Mouse (Mus musculus) heart, embryonic 14.5 days (tissue): Measurements from ENCODE around the gene Dnaja3. TPM values are rescaled to one million over a fixed set of nuclear protein-coding genes. Genes with fewer than 3 reads are reported as not detected.

Source experiments
- ATAC-seq: fragments of 200-750 bp; cut with Nextera tagmentation; 2 replicates; pipeline ENCODE4 v1.8.0; 2017; ENCODE audit warnings: low read depth, moderate TSS enrichment; ENCODE audit not compliant: insufficient number of reproducible peaks, insufficient read depth, low FRiP score
- H3K27ac ChIP-seq, 2 experiments: fragments of 200-500 bp in 1 of 2; fragments of 300-500 bp in 1 of 2; sonication (generic) in 1 of 2; replicated peaks in 1 of 2; 2 replicates each; pipeline ENCODE4 v1.5.1; 2012 to 2014; ENCODE audit warnings: low read depth in 2 of 2, low read length in 2 of 2, control low read depth in 1 of 2, mild to moderate bottlenecking in 1 of 2, mixed read lengths in 1 of 2; ENCODE audit not compliant: control insufficient read depth in 1 of 2, insufficient read depth in 1 of 2
- H3K27me3 ChIP-seq: fragments of 300-500 bp; sonication (generic); 2 replicates; pipeline ENCODE4 v1.6.1; 2014; ENCODE audit warnings: mild to moderate bottlenecking, low read length, control low read depth; ENCODE audit not compliant: control insufficient read depth, insufficient read depth
- H3K36me3 ChIP-seq: fragments of 300-500 bp; sonication (generic); 2 replicates; pipeline ENCODE4 v1.6.1; 2014; ENCODE audit warnings: mild to moderate bottlenecking, control low read depth, low read length, mixed read lengths; ENCODE audit not compliant: control insufficient read depth, insufficient read depth
- H3K4me1 ChIP-seq, 2 experiments: fragments of 200-500 bp in 1 of 2; fragments of 300-500 bp in 1 of 2; sonication (generic) in 1 of 2; 2 replicates each; pipeline ENCODE4 v1.6.1; 2012 to 2014; ENCODE audit warnings: low read length in 2 of 2, control low read depth in 1 of 2, mixed read lengths in 1 of 2; ENCODE audit not compliant: control insufficient read depth in 2 of 2, insufficient read depth in 2 of 2
- H3K4me2 ChIP-seq: fragments of 300-500 bp; sonication (generic); 2 replicates; pipeline ENCODE4 v1.6.1; 2014; ENCODE audit warnings: mild to moderate bottlenecking, low read length
- H3K4me3 ChIP-seq, 2 experiments: fragments of 200-500 bp in 1 of 2; fragments of 300-500 bp in 1 of 2; sonication (generic) in 1 of 2; 2 replicates each; pipeline ENCODE4 v1.5.1; 2012 to 2014; ENCODE audit warnings: low read length in 2 of 2, mild to moderate bottlenecking in 2 of 2, control low read depth in 1 of 2, low read depth in 1 of 2, moderate library complexity in 1 of 2; ENCODE audit not compliant: control insufficient read depth in 1 of 2, insufficient read depth in 1 of 2
- H3K9ac ChIP-seq: fragments of 300-500 bp; sonication (generic); 2 replicates; pipeline ENCODE4 v1.6.1; 2014; ENCODE audit warnings: mild to moderate bottlenecking, low read length
- H3K9me3 ChIP-seq: fragments of 300-500 bp; sonication (generic); 2 replicates; pipeline ENCODE4 v1.6.1; 2016; ENCODE audit warnings: low read length, control low read depth; ENCODE audit not compliant: control insufficient read depth
- WGBS: fragments of 180-500 bp; shearing (Covaris S2); extraction: QIAGEN DNeasy Blood & Tissue Kit; methylation state at CpG from one replicate; pipeline ENCODE4 v1.1.7; 2014; 5-methylcytosine and 5-hydroxymethylcytosine counted together
- polyA plus RNA-seq: library from polyadenylated mRNA; unstranded; fragments of >200 nt; fragmentation: Nextera tagmentation; extraction: Ambion mirVana; gene quantifications from 2 replicates; pipeline ENCODE4 v1.2.1, GENCODE M21; 2014

The Dnaja3 gene
- polyA plus RNA-seq, 1 experiment from 2014 or later: 70.3 TPM

DNA sequence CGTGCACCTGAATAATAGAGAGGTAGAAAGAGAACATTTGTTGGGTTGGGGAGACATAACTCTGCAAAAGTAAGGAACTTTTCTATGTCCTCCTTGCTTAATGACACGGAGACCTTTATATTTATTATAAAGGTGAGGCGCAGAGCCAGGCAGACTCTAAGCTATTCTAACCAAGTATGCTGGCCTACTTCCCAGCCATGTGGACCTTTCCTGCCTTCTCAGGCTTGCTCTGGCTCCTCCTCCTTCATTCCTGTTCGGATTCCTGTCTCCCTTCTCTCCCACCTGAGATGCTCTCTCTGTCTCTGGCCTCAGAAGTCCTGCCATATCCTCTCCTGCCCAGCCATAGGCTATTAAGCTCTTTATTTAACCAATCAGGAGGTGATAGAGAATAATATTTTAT is 85.5 kb downstream of the Dnaja3 start:
- 71% methylated on average over 4 of the region's 4 CpGs for WGBS
- Histone ChIP-seq H3K4me2 (no peak overlapping the region), H3K9me3 (no peaks in the 10 kb centered on the region), H3K36me3 (no peaks in the 10 kb centered on the region), H3K27me3 (no peaks in the 10 kb centered on the region), H3K4me3 (no peak overlapping the region), H3K27ac (no peak overlapping the region), H3K4me1 (peaks cover 0 to 23% of the 10 kb centered on the region in 2 experiments; a peak in 1 of 4 replicates), H3K9ac (no peak overlapping the region)
- ATAC-seq: no peak

DNA sequence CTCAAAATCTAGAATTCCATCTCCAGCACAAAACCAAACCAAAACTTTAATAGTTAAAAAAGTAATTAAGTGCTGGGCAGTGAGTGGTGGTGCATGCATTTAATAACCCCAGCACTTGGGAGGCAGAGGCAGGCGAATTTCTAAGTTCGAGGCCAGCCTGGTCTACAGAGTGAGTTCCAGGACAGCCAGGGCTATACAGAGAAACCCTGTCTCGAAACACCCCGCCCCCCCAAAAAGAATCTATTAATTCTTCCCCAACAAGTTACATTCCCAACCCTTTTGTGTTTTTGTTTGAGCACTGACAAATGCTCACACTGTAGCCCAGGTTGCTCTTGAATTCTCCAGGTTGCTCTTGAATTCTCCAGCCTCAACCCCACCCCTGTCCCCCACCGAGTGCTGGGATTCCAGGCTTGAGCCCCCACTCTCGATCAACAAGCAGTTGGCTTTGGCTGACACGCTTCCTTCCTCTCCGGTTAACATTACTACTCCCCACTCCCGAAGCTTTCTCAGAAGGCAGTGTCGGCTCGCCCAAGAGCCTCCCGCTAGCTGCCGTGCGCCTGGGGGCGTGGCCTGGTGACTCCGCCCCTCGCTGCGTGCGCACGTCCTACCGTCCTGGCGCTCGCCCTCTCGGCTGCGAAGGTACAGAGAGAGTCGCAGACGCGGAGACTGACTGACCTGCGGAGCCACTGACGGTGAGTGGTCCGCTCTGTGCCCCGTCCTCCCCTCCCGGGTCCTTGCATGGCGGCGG is 86.2 kb downstream of the Dnaja3 start, which contains the start of gene Hmox2:
TSS of gene Hmox2 (plus strand) at position 582 of the 748 bp plus-strand sequence.
- 5% methylated on average over 34 of the region's 35 CpGs for WGBS

DNA sequence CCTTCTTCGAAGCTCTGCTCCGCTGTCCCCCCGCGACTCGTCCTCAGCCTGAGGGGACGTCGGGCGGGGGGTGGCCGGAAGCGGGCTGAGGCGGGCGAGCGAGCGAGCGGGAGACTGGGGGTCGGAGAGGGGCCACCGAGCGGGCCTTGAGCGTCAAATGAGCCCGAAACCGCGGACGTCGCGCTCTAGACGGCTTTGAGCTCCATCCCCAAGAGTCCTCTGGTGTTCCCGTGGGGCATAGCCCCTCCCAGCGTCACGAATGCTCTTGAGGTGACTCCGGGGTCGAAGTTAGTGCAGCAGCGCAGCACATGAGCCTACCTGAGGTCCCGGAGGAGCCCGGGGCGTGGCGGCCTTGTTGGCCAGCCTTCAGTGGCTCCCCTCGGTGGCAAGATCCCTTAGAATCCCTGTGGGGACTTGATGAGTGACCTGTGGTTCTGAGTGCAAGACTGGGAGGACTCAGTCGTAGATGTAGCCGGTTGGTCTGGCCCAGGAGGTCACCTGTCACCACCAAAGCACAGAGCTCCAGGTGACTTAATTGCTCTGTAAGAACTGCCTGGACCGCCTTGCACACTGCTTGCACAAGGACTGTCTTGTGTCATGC is 86.8 kb downstream of the Dnaja3 start:
- H3K4me3 ChIP-seq: peak overlapping the region; percentile 96 to 98
- H3K27ac ChIP-seq: peak overlapping the region; percentile 92
- H3K4me2 ChIP-seq: peak overlapping the region; percentile 89
- H3K9me3 ChIP-seq: no peaks in the 10 kb centered on the region
- under 1% methylated on average over 40 of the region's 40 CpGs for WGBS
- H3K27me3 ChIP-seq: no peaks in the 10 kb centered on the region
- peak; percentile 74 for ATAC-seq
- H3K9ac ChIP-seq: peak overlapping the region; percentile 95
- peaks cover 0 to 23% of the 10 kb centered on the region in 2 experiments; a peak in 1 of 4 replicates for H3K4me1 ChIP-seq
- H3K36me3 ChIP-seq: no peaks in the 10 kb centered on the region

More for the DNA sequence above, 86.2 kb downstream of the Dnaja3 start, which contains the start of gene Hmox2:
- H3K36me3 ChIP-seq: no peaks in the 10 kb centered on the region
- peak within 1 kb of the TSS; percentile 89 for H3K4me2 ChIP-seq
- H3K4me1 ChIP-seq: peaks cover 0 to 23% of the 10 kb centered on the region in 2 experiments; a peak in 1 of 4 replicates
- H3K9me3 ChIP-seq: no peaks in the 10 kb centered on the region
- peak within 1 kb of the TSS; percentile 96 to 98 for H3K4me3 ChIP-seq
- H3K9ac ChIP-seq: peak within 1 kb of the TSS; percentile 95
- peak within 1 kb of the TSS; percentile 92 for H3K27ac ChIP-seq
- H3K27me3 ChIP-seq: no peaks in the 10 kb centered on the region
- peak; percentile 93 for ATAC-seq

DNA sequence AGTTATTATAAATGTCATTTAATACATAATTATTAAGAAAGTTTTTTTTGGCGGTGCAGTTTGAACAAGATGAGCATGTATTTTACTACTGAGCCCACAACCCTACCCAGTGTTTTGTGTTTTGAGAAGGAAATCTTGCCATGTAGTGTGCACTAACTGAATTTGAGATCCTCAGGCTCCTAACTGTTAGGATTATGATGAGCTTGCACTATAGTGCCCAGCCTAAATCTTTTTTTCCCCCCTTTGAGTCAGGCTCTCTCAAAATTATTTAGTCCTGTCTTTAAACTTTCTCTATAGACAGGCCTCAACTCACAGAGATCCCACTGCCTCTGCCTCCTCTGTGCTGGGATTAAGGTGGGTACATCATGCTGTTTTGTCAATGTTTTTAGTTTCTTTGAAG is 87.7 kb downstream of the Dnaja3 start:
- Histone ChIP-seq H3K4me1 (peaks cover 0 to 23% of the 10 kb centered on the region in 2 experiments; a peak in 1 of 4 replicates), H3K4me3 (peak overlapping the region in 1 of 2 experiments; percentile 98; a peak in 2 of 4 replicates), H3K27ac (peak overlapping the region in 1 of 2 experiments; percentile 0; a peak in 1 of 4 replicates), H3K4me2 (peak overlapping the region; percentile 89), H3K36me3 (no peaks in the 10 kb centered on the region), H3K9me3 (no peaks in the 10 kb centered on the region), H3K9ac (peak overlapping the region; percentile 95), H3K27me3 (no peaks in the 10 kb centered on the region)
- 89% methylated on average over 1 of the region's 1 CpGs for WGBS
- no peak for ATAC-seq

DNA sequence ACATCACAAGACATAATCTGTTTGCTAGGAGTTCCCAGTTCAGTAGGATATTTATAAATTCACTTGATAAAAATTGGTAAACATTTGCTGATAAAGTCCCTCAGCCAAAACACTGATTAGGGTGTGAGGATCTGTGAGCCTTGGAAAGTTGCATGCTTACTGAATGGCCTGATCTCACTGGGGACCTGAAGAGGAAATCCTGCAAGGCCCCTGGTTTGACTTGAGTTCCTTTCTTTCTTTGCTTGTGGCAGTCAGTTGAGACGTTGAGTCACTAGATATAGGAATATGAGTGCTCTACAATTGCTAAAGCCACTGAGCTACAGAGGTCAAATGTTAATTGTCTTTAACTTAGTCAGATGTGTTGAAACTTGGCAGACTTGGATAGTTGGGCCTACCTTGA is 88.2 kb downstream of the Dnaja3 start:
- Histone ChIP-seq H3K27ac (peak overlapping the region in 1 of 2 experiments; percentile 0; a peak in 1 of 4 replicates), H3K36me3 (no peaks in the 10 kb centered on the region), H3K4me1 (peaks cover 0 to 23% of the 10 kb centered on the region in 2 experiments; a peak in 1 of 4 replicates), H3K27me3 (no peaks in the 10 kb centered on the region), H3K9ac (no peak overlapping the region), H3K4me3 (peak overlapping the region in 1 of 2 experiments; percentile 98; a peak in 1 of 4 replicates), H3K4me2 (peak overlapping the region; percentile 89), H3K9me3 (no peaks in the 10 kb centered on the region)
- 27% methylated on average over 1 of the region's 1 CpGs for WGBS
- no peak for ATAC-seq

DNA sequence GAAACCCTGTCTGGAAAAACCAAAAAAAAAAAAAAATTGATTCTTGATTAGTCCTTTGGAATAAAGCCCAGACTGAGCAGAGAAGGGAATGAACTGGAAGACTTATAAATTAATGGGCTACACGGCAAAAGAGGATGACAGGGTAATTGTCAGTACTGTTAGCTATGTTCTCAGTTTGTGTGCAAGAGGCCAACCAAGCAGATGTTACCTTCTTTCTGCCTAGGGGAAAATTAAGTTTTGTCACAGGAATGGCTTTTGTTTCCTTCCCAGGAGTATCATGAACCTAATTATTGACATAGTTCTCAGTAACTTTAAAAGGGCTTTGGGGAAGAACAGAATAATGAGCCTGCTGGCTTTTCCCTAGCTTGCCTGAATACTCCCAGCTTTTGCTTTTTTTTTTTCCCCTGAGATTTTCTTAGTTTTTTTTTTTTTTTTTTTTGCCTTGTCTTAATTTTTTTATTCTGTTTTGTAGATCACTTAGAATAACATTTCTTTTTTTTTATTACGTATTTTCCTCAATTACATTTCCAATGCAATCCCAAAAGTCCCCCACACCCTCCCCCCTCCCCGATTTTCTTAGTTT is 91.1 kb downstream of the Dnaja3 start:
- no peak for ATAC-seq
- no peaks in the 10 kb centered on the region for H3K27me3 ChIP-seq
- 77% methylated on average over 3 of the region's 3 CpGs for WGBS
- H3K4me1 ChIP-seq: peaks cover 0 to 23% of the 10 kb centered on the region in 2 experiments; a peak in 1 of 4 replicates
- no peak overlapping the region for H3K4me2 ChIP-seq
- no peaks in the 10 kb centered on the region for H3K9me3 ChIP-seq
- H3K9ac ChIP-seq: no peak overlapping the region
- H3K4me3 ChIP-seq: no peak overlapping the region
- H3K27ac ChIP-seq: no peak overlapping the region
- 0 out of 2 replicates have a peak, but pooled peaks cover 3% of the 10 kb centered on the region for H3K36me3 ChIP-seq

DNA sequence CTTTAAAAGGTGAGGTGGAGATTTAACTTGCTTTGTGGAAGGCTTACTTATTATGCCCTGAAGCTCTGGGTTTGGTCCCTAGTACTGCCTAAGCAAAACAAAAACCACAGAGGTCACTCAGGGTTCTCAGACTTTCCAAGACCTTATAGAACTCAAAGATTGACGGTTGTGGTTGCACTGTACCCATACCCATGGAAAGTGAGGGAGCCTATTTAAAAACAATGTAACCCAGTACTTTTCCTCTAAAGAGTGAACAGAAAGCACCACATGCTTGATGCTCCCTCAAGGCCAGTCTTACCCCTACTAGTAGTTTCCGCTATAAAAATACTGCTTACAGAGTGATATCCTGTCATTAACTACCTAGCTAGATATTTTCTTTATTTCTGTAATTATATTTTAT is 96.5 kb downstream of the Dnaja3 start:
- Histone ChIP-seq H3K4me2 (no peak overlapping the region), H3K9me3 (no peaks in the 10 kb centered on the region), H3K4me3 (no peak overlapping the region), H3K36me3 (0 out of 2 replicates have a peak, but pooled peaks cover 3% of the 10 kb centered on the region), H3K27ac (no peak overlapping the region), H3K4me1 (no peaks in the 10 kb centered on the region), H3K27me3 (no peaks in the 10 kb centered on the region), H3K9ac (no peak overlapping the region)
- no peak for ATAC-seq
- WGBS: 88% methylated on average over 2 of the region's 2 CpGs
